Mouse (Mus musculus) right cerebral cortex, postnatal 36 days (tissue): ENCODE data around the gene Iffo2.
"Not testable (repeated sequence)": the region's sequence is repeated elsewhere in the genome, so short reads cannot be mapped to it uniquely, and the experiment has no call there.

ENCODE experiments used
- DNase-seq, 2 experiments: peaks; one replicate each; pipeline ENCODE4 v3.0.0; 2022; ENCODE audit warnings: low spot score in 2 of 2, mixed read lengths in 1 of 2

The Iffo2 gene

DNA sequence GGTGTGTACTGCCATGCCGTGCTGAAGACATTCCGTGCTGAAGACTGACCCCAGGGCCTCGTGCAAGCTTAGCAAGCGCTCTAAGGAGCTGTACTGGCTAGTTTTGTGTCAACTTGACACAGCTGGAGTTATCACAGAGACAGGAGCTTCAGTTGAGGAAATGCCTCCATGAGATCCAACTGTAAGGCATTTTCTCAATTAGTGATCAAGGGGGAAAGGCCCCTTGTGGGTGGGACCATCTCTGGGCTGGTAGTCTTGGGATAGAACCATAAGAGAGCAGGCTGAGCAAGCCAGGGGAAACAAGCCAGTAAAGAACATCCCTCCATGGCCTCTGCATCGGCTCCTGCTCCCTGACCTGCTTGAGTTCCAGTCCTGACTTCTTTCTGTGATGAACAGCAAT is at the start of gene Iffo2:
Iffo2 (plus strand) TSS at position 301 of the 400 bp plus-strand sequence.
- not testable (repeated sequence) for DNase-seq

DNA sequence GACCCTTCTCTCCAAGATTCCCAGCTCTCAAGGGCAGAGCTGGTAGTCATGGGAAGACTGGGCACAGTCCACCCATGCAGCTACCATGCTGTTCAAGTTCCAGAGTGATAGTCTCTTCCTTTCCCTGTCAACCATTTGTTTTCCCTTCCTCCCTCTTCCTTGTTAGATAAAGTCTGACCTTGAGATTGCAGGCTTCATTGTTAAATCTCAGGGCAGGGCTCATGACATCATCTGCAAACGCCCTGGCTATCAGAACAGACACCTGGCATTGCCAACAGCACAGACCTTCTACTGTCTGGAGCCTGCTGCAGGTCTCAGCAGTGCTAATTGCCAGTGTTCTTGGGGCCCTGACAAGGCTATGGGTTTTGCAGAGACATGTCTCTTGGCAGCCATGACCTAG is 48.9 kb upstream of the Iffo2 start:
- DNase-seq, result no peak

DNA sequence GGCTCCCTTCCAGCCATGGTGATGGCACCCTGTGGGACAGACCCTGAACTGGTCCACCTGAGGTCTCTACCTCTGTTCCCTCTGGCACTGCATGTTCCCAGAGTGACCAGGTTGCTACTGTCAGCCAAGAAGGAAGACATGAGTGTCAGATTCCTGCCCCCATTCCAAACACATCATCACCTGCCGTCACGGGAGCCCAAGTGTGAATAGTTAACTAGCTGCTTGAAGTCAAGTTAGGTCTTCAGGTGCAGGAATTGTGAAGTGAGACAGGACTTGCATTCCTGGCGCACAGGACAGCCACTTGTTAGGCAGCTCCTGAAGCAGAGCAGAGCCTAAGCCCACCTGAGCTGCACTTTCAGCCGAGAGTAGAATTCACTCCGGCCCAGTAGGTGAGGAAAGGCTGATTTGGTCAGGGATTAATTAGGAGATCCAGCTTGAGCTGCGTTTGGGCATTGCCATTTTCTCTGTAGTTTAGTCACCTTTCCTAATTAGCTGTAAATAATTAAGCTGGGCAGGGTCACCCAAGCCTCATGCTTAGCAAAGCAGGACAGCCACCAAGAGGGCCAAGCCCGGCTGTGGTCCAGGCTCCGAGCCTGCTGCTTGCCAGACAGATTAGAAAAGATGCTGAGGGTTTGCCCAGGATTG is 46.8 kb upstream of the Iffo2 start:
- DNase-seq, result no peak

DNA sequence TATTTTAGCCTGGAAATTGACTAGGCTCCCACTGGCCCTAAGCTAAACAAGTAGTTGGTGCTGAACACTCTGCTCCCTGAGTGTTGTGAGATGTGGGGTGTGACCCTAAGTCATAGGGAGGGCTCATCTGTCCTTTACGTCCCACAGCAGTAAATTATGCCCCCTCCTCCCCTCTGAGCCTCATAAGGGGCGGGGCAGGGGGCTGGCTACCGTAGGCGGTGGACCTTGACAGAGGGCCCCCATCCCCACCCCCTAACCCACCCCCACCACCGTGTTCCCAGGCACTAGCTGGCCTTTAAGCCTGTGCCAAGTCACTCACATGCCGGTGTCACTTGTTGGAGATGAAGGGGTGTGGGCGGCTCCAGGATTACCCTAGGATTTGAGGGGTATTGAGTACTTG is 45.9 kb upstream of the Iffo2 start:
- no peak for DNase-seq

DNA sequence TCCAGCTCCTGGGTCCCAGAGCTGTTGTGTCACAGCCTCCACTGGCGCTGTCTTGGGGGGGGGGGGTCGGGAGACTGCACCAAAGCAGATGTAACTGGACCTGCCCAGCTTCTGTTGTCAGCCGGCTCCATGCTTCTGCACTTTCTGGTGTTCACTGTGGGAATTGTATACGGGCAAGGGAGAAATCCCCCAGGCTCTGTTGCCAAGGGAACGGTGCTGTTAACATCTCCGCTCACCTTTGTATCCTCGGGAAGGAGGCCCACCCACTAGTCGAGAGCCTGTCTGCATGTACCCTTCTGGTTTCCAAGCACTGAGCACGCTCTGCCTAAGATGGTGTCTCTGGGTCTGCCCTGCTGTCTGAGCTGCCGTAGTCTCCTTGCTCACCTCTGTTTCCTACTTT is 43.3 kb upstream of the Iffo2 start:
- no peak for DNase-seq

DNA sequence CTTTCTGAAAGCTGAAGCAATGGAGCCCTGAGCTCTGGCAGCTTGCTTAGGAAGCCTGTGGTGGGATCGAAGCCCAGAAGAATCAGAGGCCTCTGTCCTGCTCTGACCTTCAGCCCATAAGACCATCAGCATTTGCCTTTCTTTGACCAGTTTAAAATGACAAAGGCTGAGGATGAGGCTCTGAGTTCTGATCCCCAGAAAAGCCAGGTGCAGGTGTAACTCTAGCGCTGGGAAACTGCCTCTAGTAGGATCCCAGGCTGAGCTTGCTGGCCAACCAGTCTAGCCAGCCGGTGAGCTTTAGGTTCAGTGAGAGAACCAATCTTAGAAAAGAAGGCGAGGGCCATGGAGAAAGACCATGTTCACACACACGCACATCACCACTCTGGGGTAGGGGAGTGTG is 42.0 kb upstream of the Iffo2 start:
- DNase-seq, result no peak

DNA sequence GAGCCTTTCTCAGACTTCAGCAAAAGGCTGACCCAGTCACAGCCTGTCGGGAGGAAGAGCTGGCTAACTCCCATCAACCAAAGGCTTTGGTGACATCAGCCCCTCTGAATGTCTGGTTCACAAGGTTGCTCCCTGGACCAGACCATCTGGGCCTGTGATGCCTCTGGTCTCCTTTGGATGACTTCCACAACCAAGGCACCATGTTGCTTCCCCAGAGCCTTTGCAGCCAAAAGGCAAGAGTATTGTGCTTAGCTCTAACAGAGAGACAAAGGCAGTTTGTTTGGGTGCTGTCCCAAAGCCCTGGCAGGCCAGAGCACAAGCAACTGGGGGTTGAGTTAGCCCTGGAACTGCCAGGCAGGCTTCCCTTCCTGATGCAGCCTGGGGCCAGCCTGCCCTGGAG is 40.4 kb upstream of the Iffo2 start:
- DNase-seq, result peak in 1 of 2 experiments; percentile 39

DNA sequence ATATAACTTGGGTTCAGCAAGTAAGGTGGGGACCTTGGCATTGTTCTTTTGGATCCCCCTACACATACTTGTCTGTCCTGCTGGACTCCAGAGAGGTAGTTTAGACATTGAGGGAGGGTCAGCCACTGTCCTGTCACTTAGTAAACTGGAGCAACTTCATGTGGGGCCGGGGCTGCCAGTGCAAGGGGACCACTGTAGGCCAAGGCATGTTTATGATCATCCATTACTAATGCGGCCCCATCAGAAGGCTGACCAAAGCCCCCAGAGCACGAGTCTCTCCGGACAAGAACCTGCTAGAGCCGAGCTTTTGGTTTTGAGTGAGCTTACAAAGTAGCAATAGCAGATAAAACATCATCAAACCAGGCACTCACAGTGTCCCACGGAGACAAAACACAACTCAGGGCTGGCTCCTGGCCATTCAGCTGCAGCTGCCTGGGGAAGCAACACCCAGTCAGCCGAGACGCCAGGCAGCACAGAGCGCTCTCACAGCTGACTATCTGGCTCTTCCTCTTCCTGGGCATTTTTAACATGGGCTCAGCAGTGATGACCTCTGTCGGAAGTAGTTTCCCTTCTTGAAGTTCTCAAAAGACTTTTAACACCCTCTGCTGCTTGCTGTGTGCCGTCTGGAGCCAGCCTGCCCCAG is 39.8 kb upstream of the Iffo2 start:
- DNase-seq, result peak; percentile 30 to 52

DNA sequence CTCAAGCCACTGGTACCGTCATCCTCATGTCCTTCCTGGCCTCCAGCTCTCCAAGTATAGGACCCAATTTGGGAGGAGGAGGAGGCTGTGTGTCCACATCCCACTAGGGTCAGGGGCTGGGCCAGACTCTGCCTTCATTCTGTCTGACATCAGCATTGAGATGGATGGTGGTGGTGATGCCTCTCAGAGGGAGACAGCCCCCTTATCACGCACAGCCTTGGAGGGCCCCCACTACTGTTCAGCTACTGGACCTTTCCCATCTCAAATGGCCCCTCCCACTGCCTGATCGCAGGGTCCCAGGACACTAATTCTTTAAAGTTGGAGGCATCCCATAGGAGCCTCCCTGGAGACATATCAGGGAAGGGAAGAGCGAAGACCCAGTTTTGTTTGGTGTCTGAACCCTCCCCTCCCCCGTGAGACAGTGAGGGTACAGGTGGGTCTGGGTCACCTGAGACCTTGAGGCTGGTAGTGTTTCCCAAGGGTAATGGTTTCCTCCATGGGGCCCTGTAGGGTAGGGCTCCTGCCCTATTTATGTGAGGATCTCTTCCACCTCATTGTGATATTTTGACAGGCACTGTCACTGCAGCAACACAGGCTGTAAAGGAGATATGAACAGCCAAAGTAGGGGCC is 38.7 kb upstream of the Iffo2 start:
- no peak for DNase-seq

DNA sequence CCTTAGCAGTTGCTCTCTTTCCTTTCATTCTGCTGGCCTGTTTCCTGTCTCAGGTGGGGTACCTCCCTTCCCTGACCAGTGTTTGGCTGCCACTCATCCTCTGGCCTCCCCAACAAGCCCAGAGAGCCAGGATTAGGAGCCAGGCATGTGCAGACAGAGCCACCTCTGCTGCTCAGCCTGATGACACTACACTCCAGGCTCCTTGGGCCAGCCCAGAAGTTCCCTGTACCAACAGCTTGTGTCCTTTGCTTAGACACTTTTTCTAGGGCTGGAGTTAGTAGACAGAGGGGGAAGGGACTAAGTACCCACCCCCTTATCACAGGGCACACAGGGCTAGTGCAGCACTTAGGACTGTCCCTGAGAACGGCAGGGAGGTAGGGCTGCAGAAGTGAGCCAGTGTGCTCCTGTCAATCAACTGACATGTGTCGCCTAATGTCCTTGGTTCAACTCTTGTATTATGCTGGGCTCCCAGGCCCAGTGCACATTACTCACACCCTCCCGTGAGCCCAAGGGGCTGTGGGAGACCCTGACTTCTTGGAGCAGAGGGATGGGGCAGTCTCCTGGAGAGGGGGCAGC is 38.0 kb upstream of the Iffo2 start:
- DNase-seq, result no peak

DNA sequence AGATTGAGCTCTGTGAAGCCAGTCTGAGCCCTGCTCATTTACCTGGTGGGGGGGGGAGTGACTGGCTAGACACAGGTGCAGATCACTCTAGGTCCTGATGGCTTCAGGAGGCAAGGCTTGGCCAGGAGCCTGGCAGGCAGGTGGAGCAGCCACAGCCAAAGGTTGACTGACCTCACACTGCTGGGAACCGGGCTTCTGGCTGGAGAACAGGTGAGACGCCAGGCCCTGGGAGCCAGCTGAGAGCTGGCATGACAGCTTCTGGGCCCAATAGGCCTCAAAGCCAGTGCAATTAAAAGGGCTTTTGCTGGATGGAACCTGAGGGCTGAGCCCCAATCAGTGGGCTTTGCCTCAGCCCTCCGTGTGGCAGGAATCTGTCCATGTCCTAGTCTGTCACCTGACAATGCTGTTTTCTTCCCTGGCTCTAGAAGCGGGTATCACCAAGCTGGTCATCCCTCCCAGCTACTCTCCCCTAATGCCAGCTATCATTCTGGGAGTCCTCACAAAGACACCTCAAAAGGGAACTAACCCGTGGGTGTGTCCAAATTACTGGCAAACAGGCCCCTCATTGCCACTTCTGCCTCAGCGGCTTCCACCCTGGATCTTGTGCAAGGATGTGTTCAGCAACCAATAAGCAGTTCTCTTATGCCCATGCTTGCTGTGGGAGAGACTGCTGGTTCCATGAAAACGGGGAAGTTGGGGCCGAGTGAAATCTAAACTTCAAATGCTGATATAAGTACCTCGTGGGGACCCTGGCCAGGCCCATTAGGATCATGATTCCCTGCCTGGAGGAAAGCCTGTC is 36.9 kb upstream of the Iffo2 start:
- no peak for DNase-seq

DNA sequence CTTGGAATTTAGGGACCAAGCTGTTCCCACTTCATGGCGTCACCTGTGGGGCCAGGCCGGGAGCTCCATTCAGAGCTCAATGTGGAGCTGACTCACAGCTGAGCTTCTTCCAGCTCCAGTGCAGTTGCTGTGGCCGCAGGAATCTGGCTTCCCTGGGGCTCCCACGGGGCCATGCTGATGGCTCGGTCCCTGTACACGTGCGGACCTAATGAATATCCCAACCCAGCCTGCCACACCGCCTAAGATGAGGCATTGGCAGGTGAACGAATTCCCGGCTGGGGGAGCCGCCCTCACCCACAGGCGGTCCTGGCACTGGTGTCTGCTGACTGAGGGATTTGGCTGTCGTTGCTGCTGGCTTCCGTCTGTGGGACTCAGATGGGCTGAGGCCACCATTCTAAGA is 29.5 kb upstream of the Iffo2 start:
- no peak for DNase-seq

DNA sequence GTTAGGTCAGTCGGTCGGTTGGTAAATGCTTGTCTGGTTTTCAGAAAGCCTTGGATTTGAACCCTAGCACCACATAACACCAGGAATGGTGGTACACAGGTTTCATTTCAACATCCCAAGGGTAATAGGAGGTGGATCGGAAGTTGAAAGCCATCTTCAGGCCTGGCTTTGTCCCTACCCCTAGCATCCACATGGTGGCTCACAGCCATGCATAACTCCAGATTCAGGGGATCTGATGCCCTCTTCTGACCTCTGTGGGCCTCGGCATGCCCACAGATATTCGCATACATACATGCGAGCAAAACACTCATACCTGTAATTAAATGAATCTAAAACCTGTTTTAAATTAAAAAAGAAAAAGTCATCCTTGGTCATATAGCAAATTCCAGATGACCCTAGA is 28.6 kb upstream of the Iffo2 start:
- DNase-seq, result no peak

DNA sequence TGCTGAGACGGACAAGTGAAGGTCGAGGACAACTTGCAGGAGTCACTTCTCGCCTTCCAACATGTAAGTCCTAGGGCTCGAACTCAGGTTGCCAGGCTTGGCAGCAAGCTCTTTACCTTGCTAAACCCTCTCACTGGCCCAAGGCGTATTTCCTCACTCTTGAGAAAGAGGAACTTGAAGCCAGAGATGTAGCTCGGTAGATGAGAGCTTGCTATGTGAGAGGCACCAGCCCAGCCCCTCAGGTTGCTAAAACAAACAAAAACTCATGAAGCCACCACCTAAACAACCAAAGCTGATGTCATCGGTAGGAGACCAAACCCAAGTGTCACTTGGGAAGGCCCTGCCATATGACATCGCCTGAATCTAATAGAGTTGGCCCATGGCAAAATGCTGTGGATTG is 26.4 kb upstream of the Iffo2 start:
- DNase-seq, result no peak

DNA sequence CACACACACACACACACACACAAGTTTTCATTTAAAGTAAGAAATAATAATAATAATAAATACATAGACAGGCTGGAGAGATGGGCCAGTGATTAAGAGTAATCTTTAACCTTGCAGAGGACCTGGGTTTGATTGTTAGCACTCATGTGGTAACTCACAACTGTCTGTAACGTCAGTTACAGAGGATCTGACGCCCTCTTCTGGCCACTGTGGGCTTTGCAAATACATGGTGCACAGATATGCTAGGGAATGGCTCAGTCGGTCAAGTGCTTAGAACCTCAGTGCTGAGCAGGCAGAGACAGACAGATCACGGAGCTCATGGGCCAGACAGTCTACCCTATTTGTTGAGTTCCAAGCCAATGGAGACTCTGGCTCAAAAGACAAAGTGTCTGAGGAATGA is 24.6 kb upstream of the Iffo2 start:
- no peak for DNase-seq

DNA sequence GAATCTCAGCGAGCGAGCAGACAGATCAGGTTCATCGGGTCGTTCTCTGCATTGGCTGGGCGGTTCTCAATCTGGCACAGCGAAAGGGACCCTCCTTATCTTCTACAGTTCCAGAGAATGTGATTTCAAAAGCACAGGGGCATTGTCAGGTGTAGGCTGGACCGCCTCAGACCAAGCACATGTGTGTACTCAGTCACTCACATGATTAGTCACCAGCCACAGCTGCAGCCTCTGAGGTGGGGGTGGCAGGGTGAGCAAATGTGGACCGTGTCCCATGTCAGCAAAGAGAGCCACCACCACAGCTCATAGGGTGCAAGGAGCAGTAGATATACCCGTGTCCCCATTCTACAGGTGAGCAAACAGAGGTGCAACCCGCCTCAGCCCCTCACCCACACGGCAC is 23.6 kb upstream of the Iffo2 start:
- no peak for DNase-seq

DNA sequence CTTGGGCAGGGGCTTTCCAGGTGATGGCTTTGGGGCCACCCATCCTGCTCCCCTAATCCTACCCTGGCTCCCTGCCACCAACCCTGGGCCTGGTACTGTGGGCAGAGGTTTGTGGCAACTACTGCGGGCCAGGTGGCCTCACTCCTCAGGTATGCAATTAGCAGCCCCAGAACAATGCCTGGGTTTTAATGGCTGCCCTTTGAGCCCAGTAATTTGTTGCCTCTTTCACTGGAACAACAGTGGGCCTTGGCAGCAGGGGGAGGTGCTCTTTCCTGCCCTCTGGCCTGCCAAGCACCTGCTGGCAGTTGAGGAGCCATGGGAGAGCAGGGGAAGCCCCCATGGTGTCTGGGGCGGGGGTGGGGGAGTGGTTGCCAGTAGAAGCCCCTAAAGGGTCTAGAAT is 21.3 kb upstream of the Iffo2 start:
- DNase-seq, result no peak

DNA sequence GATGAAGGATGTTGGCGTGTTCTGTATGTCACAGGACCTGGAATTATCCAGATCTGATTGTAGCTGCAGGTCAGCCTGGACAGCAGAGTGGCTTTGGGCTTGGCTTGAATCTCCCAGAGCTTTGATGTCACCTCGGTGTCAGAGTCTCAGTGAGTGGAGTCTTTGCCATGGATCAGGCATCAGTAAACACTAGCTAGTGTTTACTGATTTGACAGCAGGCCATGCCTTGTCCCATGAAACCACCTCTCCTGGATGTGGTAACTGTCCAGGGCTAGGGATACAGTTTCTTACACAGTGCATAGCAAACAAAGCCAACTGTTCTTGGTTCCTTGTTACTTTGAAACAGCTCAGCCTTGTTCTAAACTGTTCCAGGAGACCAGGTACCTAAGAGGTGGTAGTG is 18.8 kb upstream of the Iffo2 start:
- no peak for DNase-seq

DNA sequence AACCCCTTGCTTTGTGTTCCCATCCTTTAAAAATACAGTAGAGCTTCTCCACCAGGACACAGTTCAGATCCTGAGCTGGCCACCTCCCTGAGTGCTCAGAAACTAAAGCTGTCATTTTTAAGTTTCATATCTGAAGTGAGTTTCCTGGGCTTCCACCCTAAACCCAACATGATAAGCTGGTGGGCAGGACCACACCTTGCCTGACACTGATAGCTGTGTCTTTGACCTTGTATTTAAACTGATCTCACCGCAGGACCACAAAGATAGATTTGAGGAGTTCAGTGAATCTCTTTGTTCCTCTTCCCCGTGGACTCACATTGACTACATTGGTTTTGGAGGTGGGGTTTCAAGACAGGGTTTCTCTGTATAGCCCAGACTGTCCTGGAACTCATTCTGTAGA is 17.4 kb upstream of the Iffo2 start:
- DNase-seq, result no peak

DNA sequence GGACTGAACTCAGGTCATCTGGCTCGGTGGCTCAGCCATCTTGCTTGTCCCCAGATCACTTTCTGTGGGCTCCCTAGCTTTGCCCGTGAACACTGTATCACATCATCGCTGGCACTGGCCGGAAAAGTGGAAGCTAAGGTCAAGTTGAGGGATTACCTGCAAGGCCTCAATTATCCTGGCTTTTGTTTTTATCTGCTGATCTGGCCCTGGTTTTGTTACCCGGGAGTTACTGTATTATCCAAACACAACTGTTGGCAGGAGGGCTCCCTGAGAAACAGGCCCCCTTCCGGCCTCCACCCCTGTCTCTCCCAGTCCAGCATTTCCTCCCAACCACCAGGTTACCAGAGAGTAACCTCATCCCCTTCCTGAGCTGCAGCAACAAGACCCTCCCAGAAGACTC is 11.1 kb upstream of the Iffo2 start:
- DNase-seq, result no peak

DNA sequence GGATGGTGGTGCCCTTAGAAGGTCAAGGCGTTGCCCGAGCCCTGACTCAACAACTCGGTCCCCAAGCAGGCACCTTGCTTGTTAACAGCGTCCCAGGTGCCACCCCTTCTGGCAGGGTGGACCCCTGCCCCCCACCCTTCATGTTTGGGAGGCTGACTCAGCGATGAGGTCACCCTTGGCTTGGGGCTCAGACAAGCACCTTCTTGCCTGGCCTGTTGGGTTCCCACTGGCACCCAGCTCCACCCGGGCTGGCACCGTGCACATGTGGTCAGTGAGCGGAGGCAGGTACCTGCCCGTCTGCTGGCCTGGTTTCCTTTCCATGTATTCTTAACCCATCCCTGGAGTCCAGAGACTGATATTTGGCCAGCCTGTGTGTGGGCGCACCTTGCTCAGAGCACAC is 8.4 kb upstream of the Iffo2 start:
- no peak for DNase-seq

DNA sequence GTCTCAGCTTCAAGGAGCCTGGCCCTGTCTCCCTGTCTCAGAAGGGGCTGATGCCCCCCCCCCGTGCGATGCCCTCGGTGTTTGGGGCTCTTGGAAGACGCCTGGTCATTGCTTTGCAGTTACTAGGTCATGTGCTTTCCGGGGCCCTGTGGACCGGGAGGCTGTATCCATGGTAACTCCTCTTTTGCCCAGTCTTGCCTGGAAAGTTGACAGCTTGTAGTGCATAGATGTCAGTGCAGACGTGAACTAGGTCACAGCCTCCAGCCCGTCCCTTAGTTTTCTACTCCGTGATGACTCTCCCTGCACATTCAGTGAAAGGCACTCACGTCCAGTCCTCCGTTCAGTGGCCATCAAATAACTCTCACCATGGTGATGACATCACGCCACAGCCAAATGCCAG is 3.9 kb upstream of the Iffo2 start:
- DNase-seq, result no peak
